Mouse (Mus musculus): Measurements from ENCODE around the gene Trim10.

The Trim10 gene

DNA sequence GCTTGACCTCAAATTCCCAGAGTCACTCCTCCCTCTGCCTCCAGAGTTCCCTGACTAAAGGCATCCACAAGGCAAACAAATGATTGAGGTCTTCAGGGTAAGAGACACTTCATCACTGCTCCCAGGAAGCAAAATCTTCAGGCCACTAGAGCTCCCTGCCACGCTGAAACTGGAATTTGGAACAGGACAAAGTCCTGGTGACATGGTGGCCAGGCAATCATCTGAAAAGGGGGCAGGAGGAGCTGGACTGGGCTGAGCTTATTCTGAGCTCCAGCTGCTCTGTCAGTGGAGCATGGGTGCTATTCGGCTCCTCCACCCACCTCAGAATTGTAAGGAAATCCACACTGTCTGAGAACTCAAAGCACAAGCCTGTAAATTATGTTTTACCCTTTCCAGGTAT is 42.7 kb downstream of the Trim10 start:
- no peak for DNase-seq (ENCODE audit: low spot score in 2 of 2)

GRCm38 (mm10) chr17:36914108-36914507 is 44.7 kb downstream of the Trim10 start:
- peak; percentile 64 to 65 for DNase-seq (ENCODE audit: low spot score in 2 of 2)

DNA sequence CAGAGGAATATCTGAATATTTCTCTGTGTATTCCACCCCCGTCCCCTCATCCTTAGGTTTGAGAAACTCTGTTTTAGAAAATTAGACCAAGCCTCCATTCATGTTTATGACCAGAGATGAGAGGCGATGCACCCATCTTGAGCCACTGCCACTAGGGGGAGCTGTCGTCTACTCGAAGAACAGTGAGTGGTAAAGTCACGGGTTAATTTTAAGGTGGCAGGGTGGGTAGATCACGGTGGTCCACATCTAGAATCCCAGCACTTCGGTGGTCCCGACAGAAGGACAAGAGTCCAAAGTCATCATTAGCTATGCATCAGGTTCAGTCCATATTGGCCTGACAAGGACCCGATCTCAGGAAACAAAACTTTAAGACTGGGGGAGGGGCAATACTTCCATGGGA is 45.7 kb downstream of the Trim10 start:
- DNase-seq (ENCODE audit: low spot score in 2 of 2) = peak; percentile 33 to 47

DNA sequence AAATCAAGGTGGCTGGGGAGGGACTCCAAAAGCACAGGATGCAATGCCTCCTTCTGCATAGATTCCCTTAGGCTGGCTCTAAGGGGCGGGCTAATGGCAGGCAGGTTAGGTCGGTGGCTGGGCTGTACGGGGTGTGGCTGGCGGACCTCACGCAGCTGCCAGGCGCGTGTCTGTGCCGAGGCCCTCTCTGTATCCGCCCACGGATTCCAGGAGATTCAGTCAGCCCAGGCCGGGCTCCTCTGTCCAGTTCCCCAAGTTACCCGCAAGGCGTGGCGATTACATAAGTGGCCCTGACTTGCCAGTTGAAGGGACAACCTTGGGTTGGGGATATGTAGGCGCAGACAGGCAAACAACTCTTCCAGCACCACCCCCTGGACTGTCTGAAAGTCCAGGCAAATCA is 50.9 kb downstream of the Trim10 start:
- DNase-seq (ENCODE audit: low spot score in 2 of 2) = peak; percentile 38 to 59

GRCm38 (mm10) chr17:36922715-36923114 is 53.3 kb downstream of the Trim10 start:
- no peak for DNase-seq (ENCODE audit: low spot score in 2 of 2)

- DNase-seq (ENCODE audit: low spot score in 2 of 2) = no peak
Measured at GRCm38 (mm10) chr17:36923491-36923890, 54.1 kb downstream of the Trim10 start.

Data from urinary bladder, postnatal 36 days (tissue).